9 mouse cellular contexts compared by ENCODE assay signal in the genomic region with DNA sequence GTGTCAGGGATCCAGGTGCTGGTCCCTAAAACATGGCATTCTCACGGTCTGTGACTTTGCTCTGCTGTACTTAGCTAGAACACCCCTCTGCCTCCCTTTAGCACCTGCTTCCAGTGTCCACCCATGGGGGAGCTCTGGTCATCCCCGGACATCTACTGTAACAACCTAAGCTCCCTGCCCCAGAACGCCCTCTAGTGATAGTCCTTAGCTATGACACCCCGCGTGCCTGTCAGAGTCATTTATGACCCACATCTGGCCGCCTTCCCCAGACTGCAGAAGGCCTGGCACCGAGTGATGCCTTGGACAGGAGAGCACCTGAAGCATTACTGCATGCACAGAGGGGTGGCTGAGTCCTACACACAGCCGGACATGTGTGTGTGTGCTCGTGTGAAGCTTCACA. TPM values are rescaled to one million over a fixed set of nuclear protein-coding genes. Genes with fewer than 3 reads are reported as not detected.
DNase-seq lines count a peak whose midpoint lies in the region; ATAC-seq lines count a peak whose summit lies in the region.
"Had no signal": no experiment of that assay in that cellular context is flagged by ENCODE, and none has a peak within 500 bp of the region (broad histone marks: within the 10 kb centered on the region; RNA-seq: fewer than 3 reads in every experiment).

No protein-coding gene starts in this region.

- H3K4me2 ChIP-seq in hindbrain, embryonic 11.5 days (replicated peaks; ENCODE audit: low read depth, low read length), result no peak overlapping the region
- H3K4me2 ChIP-seq in hindbrain, embryonic 16.5 days (ENCODE audit: low read length), result no peak overlapping the region
- H3K4me2 ChIP-seq: liver, embryonic 15.5 days had no signal

- WGBS in hindbrain, embryonic 11.5 days, result 58% methylated on average over 9 of the region's 9 CpGs
- WGBS in hindbrain, embryonic 16.5 days, result 62% methylated on average over 9 of the region's 9 CpGs
- WGBS in forebrain, embryonic 10.5 days, result 63% methylated on average over 9 of the region's 9 CpGs

- H3K27ac ChIP-seq in hindbrain, embryonic 11.5 days (ENCODE audit: low read depth, low read length), result no peak overlapping the region
- H3K27ac ChIP-seq in hindbrain, embryonic 16.5 days (ENCODE audit: low read depth, low read length), result no peak overlapping the region
- H3K27ac ChIP-seq in forebrain, embryonic 10.5 days, result no peak overlapping the region
- H3K27ac ChIP-seq: liver, embryonic 15.5 days had no signal

- no peak overlapping the region for H3K9ac ChIP-seq in hindbrain, embryonic 11.5 days (ENCODE audit: low read depth, low read length)
- H3K9ac ChIP-seq in hindbrain, embryonic 16.5 days (ENCODE audit: low read depth, low read length), result no peak overlapping the region
- H3K9ac ChIP-seq: liver, embryonic 15.5 days had no signal

- H3K9me3 ChIP-seq in hindbrain, embryonic 11.5 days (ENCODE audit: control insufficient read depth, low read length), result no peaks in the 10 kb centered on the region
- no peaks in the 10 kb centered on the region for H3K9me3 ChIP-seq in hindbrain, embryonic 16.5 days (ENCODE audit: control insufficient read depth, low read length)
- no peaks in the 10 kb centered on the region for H3K9me3 ChIP-seq in forebrain, embryonic 10.5 days
- H3K9me3 ChIP-seq: liver, embryonic 15.5 days had no signal

- no peak for ATAC-seq in hindbrain, embryonic 11.5 days (ENCODE audit: low FRiP score)
- ATAC-seq in hindbrain, embryonic 16.5 days, result no peak

- H3K27me3 ChIP-seq in hindbrain, embryonic 11.5 days (ENCODE audit: control insufficient read depth, insufficient read depth, low read length), result no peaks in the 10 kb centered on the region
- H3K27me3 ChIP-seq in hindbrain, embryonic 16.5 days (replicated peaks; ENCODE audit: control insufficient read depth, insufficient read depth, low read length), result no peaks in the 10 kb centered on the region
- H3K27me3 ChIP-seq in forebrain, embryonic 10.5 days (ENCODE audit: poor library complexity, severe bottlenecking), result no peaks in the 10 kb centered on the region
- H3K27me3 ChIP-seq: liver, embryonic 15.5 days had no signal

- no peak overlapping the region for H3K4me3 ChIP-seq in hindbrain, embryonic 11.5 days (ENCODE audit: low read depth, low read length)
- no peak overlapping the region for H3K4me3 ChIP-seq in hindbrain, embryonic 16.5 days (ENCODE audit: low read length)
- H3K4me3 ChIP-seq in forebrain, embryonic 10.5 days, result no peak overlapping the region
- H3K4me3 ChIP-seq: liver, embryonic 15.5 days had no signal

- H3K4me1 ChIP-seq in hindbrain, embryonic 11.5 days (replicated peaks; ENCODE audit: control insufficient read depth, insufficient read depth, low read length), result no peaks in the 10 kb centered on the region
- 0 out of 2 replicates have a peak, but pooled peaks cover 4% of the 10 kb centered on the region for H3K4me1 ChIP-seq in hindbrain, embryonic 16.5 days (ENCODE audit: control insufficient read depth, insufficient read depth, low read depth, low read length)
- 0 out of 2 replicates have a peak, but pooled peaks cover 5% of the 10 kb centered on the region for H3K4me1 ChIP-seq in forebrain, embryonic 10.5 days

- peak; percentile 32 for DNase-seq in hindbrain, embryonic 11.5 days (ENCODE audit: low spot score)
- DNase-seq in ovary, postnatal 36 days (ENCODE audit: low spot score), result peak; percentile 32
- DNase-seq in ovary, postnatal 10 days (ENCODE audit: low spot score), result no peak
- peak; percentile 58 for DNase-seq in embryo, embryonic 10.5 days (ENCODE audit: low spot score)
- peak; percentile 18 for DNase-seq in thymus, postnatal 14 days
- no peak for DNase-seq in forebrain, embryonic 10.5 days (ENCODE audit: extremely low spot score, low spot score)
- DNase-seq in Muller cell, postnatal 12 days (ENCODE audit: inconsistent ontology term), result no peak

- no peaks in the 10 kb centered on the region for H3K36me3 ChIP-seq in hindbrain, embryonic 11.5 days (ENCODE audit: control insufficient read depth, insufficient read depth, low read length)
- H3K36me3 ChIP-seq in hindbrain, embryonic 16.5 days (ENCODE audit: control insufficient read depth, insufficient read depth, low read length), result no peaks in the 10 kb centered on the region
- no peaks in the 10 kb centered on the region for H3K36me3 ChIP-seq in forebrain, embryonic 10.5 days (replicated peaks)
- H3K36me3 ChIP-seq: liver, embryonic 15.5 days had no signal

RNA-seq across cellular contexts. Expression of a gene that starts 18.0 kb away (rescaled TPM):
- polyA plus RNA-seq in hindbrain, embryonic 11.5 days (2014; fragmentation: Nextera tagmentation; extraction: Ambion mirVana), result 16.3 and 23.2 TPM in 2 replicates
- polyA plus RNA-seq in hindbrain, embryonic 16.5 days (2015; fragmentation: Nextera tagmentation; extraction: Ambion mirVana), result 1.7 and 2.0 TPM in 2 replicates
- 9.7 and 10.5 TPM in 2 replicates for polyA plus RNA-seq in forebrain, embryonic 10.5 days (2016; fragmentation: Nextera tagmentation; extraction: Ambion mirVana)

Comparison
In these comparisons a context has a peak if more than half of its experiments do, and no peak if none do; other contexts are left out.
1. DNase-seq: peak in hindbrain, embryonic 11.5 days (single experiment), ovary, postnatal 36 days (single experiment), embryo, embryonic 10.5 days (single experiment) and thymus, postnatal 14 days (single experiment); none in ovary, postnatal 10 days (single experiment), forebrain, embryonic 10.5 days (single experiment) and Muller cell, postnatal 12 days (single experiment).